Comparison of ENCODE assay signal across 16 mouse cellular contexts in genomic region chr7:24487403-24487802, GRCm38 (mm10). TPM values are rescaled to one million over a fixed set of nuclear protein-coding genes. Genes with fewer than 3 reads are reported as not detected.
DNase-seq lines count a peak whose midpoint lies in the region; ATAC-seq and TF ChIP-seq lines count a peak whose summit lies in the region.
"Had no signal": no experiment of that assay in that cellular context is flagged by ENCODE, and none has a peak within 500 bp of the region (broad histone marks: within the 10 kb centered on the region; RNA-seq: fewer than 3 reads in every experiment).

No protein-coding gene starts in this region.

- peak overlapping the region; percentile 30; the same call in 1 of the 2 replicates for H3K27ac ChIP-seq in spleen, adult 2 months (ENCODE audit: insufficient read depth, low read length)
- H3K27ac ChIP-seq in midbrain, embryonic 11.5 days (ENCODE audit: low read depth, low read length), result no peak overlapping the region

- no peak overlapping the region for H3K4me3 ChIP-seq in spleen, adult 2 months (ENCODE audit: extremely low read depth, insufficient read depth, insufficient read length)
- no peak overlapping the region for H3K4me3 ChIP-seq in midbrain, embryonic 11.5 days (ENCODE audit: low read depth, low read length)

- H3K4me1 ChIP-seq in spleen, adult 2 months (ENCODE audit: control insufficient read depth, insufficient read depth, insufficient read length), result peaks cover under 1% of the 10 kb centered on the region; the same call in 1 of the 2 replicates
- H3K4me1 ChIP-seq in midbrain, embryonic 11.5 days (ENCODE audit: control insufficient read depth, insufficient read depth, low read length), result peaks cover 24% of the 10 kb centered on the region

- DNase-seq in cerebellum, adult 8-10 months, result no peak
- no peak for DNase-seq in spleen, adult 2 months (ENCODE audit: low read depth in 1 of 2, low spot score in 2 of 2)
- DNase-seq in spleen, adult 18-20 months, result no peak
- peak; percentile 59 for DNase-seq in midbrain, embryonic 11.5 days (ENCODE audit: low spot score, missing footprints)
- no peak for DNase-seq in kidney, postnatal 10 days
- DNase-seq: lung, adult 18-20 months; right cerebral cortex, postnatal 25 days had no signal

- TF ChIP-seq POLR2A in spleen, adult 2 months (IDR thresholded peaks at IDR 0.05; ENCODE audit: low read depth, low read length), result no peak

- H3K27me3 ChIP-seq in spleen, adult 2 months (ENCODE audit: control insufficient read depth, insufficient read depth, low read length), result peaks cover 7% of the 10 kb centered on the region; the same call in 1 of the 2 replicates
- H3K27me3 ChIP-seq in midbrain, embryonic 11.5 days (ENCODE audit: control insufficient read depth, insufficient read depth, low read length), result no peaks in the 10 kb centered on the region

- H3K4me2 ChIP-seq in midbrain, embryonic 11.5 days, result no peak overlapping the region

- WGBS in spleen, adult 2 months, result 73% methylated on average over 3 of the region's 3 CpGs
- 49% methylated on average over 3 of the region's 3 CpGs for WGBS in midbrain, embryonic 11.5 days

- H3K9ac ChIP-seq in midbrain, embryonic 11.5 days (ENCODE audit: low read length), result no peak overlapping the region

- ATAC-seq in cerebellum, adult (ENCODE audit: insufficient number of reproducible peaks, low FRiP score, low TSS enrichment), result 0 out of 2 replicates have a peak, but pooled peaks have one; percentile 28
- ATAC-seq in midbrain, embryonic 11.5 days (ENCODE audit: low FRiP score), result no peak
- ATAC-seq in megakaryocyte, adult 5-6 weeks (ENCODE audit: poor library complexity, severe bottlenecking), result no peak
- no peak for ATAC-seq in CD4-positive, CD25-positive, alpha-beta regulatory T cell, adult 4 months

- no peak for TF ChIP-seq CTCF in spleen, adult 2 months (IDR thresholded peaks at IDR 0.05; ENCODE audit: extremely low read depth, insufficient read depth, insufficient read length, insufficient replicate concordance)

- H3K36me3 ChIP-seq in spleen, adult 2 months (ENCODE audit: control insufficient read depth, insufficient read depth, low read length), result no peaks in the 10 kb centered on the region
- H3K36me3 ChIP-seq in midbrain, embryonic 11.5 days (ENCODE audit: control insufficient read depth, insufficient read depth, low read length), result no peaks in the 10 kb centered on the region

- no peaks in the 10 kb centered on the region for H3K9me3 ChIP-seq in midbrain, embryonic 11.5 days (ENCODE audit: control insufficient read depth, low read length)

RNA-seq across cellular contexts. Expression of gene Cadm4, which starts 5.6 kb away (rescaled TPM):
- 33.1 and 34.5 TPM in 2 replicates for polyA plus RNA-seq in spleen, adult 2 months (2012; rRNA removed)
- polyA plus RNA-seq in midbrain, embryonic 11.5 days (2014; fragmentation: Nextera tagmentation; extraction: Ambion mirVana), result 6.6 and 6.7 TPM in 2 replicates
- not detected in 2 replicates for total RNA-seq in megakaryocyte, adult 5-6 weeks (2015)
- not detected in 2 replicates for total RNA-seq in megakaryocyte, adult 5-6 weeks (2017)
- polyA plus RNA-seq in CD4-positive, CD25-positive, alpha-beta regulatory T cell, adult 4 months (2017; shearing (Covaris generic)), result not detected
- total RNA-seq: neutrophil, adult 5-6 weeks had no signal

RNA-seq across cellular contexts. Expression of gene Zfp428, which starts 19.4 kb away (rescaled TPM):
- polyA plus RNA-seq in spleen, adult 2 months (2012; rRNA removed), result 4.0 and 5.9 TPM in 2 replicates
- polyA plus RNA-seq in midbrain, embryonic 11.5 days (2014; fragmentation: Nextera tagmentation; extraction: Ambion mirVana), result 83.8 and 83.9 TPM in 2 replicates
- total RNA-seq in megakaryocyte, adult 5-6 weeks (2015), result 0.69 TPM in 1 of 2 replicates, not detected in the other
- total RNA-seq in megakaryocyte, adult 5-6 weeks (2017), result 0.40 TPM in 1 of 2 replicates, not detected in the other
- polyA plus RNA-seq in CD4-positive, CD25-positive, alpha-beta regulatory T cell, adult 4 months (2017; shearing (Covaris generic)), result under 1 TPM in 1 of 2 experiments, not detected in 1; 0.56 TPM
- total RNA-seq: neutrophil, adult 5-6 weeks had no signal

RNA-seq across cellular contexts. Expression of gene AC161166.1, which starts 24.9 kb away (rescaled TPM):
- polyA plus RNA-seq in spleen, adult 2 months (2012; rRNA removed), result not detected in 2 replicates
- 0.55 and 0.59 TPM in 2 replicates for polyA plus RNA-seq in midbrain, embryonic 11.5 days (2014; fragmentation: Nextera tagmentation; extraction: Ambion mirVana)
- not detected in 2 replicates for total RNA-seq in megakaryocyte, adult 5-6 weeks (2015)
- not detected in 2 replicates for total RNA-seq in megakaryocyte, adult 5-6 weeks (2017)
- not detected for polyA plus RNA-seq in CD4-positive, CD25-positive, alpha-beta regulatory T cell, adult 4 months (2017; shearing (Covaris generic))
- total RNA-seq: adrenal gland, postnatal 4 days; gastrocnemius, adult 18-20 months; heart, adult 8-10 months; left cerebral cortex, postnatal 36 days; neutrophil, adult 5-6 weeks had no signal

RNA-seq across cellular contexts. Expression of gene Plaur, which starts 25.1 kb away (rescaled TPM):
- 51.2 and 58.6 TPM in 2 replicates for polyA plus RNA-seq in spleen, adult 2 months (2012; rRNA removed)
- 0.86 and 1.4 TPM in 2 replicates for polyA plus RNA-seq in midbrain, embryonic 11.5 days (2014; fragmentation: Nextera tagmentation; extraction: Ambion mirVana)
- total RNA-seq in megakaryocyte, adult 5-6 weeks (2015), result 100 and 110 TPM in 2 replicates
- total RNA-seq in megakaryocyte, adult 5-6 weeks (2017), result 96.3 and 124 TPM in 2 replicates
- polyA plus RNA-seq in CD4-positive, CD25-positive, alpha-beta regulatory T cell, adult 4 months (2017; shearing (Covaris generic)), result 1 to 10 TPM in 1 of 2 experiments, under 1 TPM in 1; 0.66 to 5.8 TPM

RNA-seq across cellular contexts. Expression of gene Irgc1, which starts 35.3 kb away (rescaled TPM):
- 6.5 and 19.9 TPM in 2 replicates for polyA plus RNA-seq in spleen, adult 2 months (2012; rRNA removed)
- not detected in 2 replicates for polyA plus RNA-seq in midbrain, embryonic 11.5 days (2014; fragmentation: Nextera tagmentation; extraction: Ambion mirVana)
- total RNA-seq in megakaryocyte, adult 5-6 weeks (2015), result 0.74 and 1.8 TPM in 2 replicates
- total RNA-seq in megakaryocyte, adult 5-6 weeks (2017), result 0.66 and 0.94 TPM in 2 replicates
- polyA plus RNA-seq in CD4-positive, CD25-positive, alpha-beta regulatory T cell, adult 4 months (2017; shearing (Covaris generic)), result under 1 TPM; 0.35 to 0.56 TPM
- total RNA-seq: adrenal gland, postnatal 4 days; ES-E14; gastrocnemius, adult 18-20 months had no signal

Comparison
In these comparisons a context has a peak if more than half of its experiments do, and no peak if none do; other contexts are left out.
1. RNA of gene Zfp428, which starts 19.4 kb away (polyA plus RNA-seq): 83.8 to 83.9 TPM in midbrain, embryonic 11.5 days; 4.0 to 5.9 TPM in spleen, adult 2 months and 0.56 TPM in CD4-positive, CD25-positive, alpha-beta regulatory T cell, adult 4 months; every median in the first group is over 10 times any median in the second.